Mouse (Mus musculus) G1E (cell line): Measurements from ENCODE around the gene Atp5f1. TPM values are rescaled to one million over a fixed set of nuclear protein-coding genes. Genes with fewer than 3 reads are reported as not detected.

Experiments
- ATAC-seq: 2 replicates; pipeline ENCODE4 v1.8.0; 2016; ENCODE audit warnings: mild to moderate bottlenecking; ENCODE audit not compliant: insufficient number of reproducible peaks, poor library complexity, low FRiP score, severe bottlenecking; ENCODE audit errors: extremely low read depth
- DNase-seq: peaks from one replicate; pipeline ENCODE4 v3.0.0; 2012; ENCODE audit warnings: low spot score
- H3K27me3 ChIP-seq: 2 replicates; pipeline ENCODE4 v1.6.1; 2012; ENCODE audit warnings: mild to moderate bottlenecking, low read length, inconsistent platforms; ENCODE audit not compliant: insufficient read depth
- H3K36me3 ChIP-seq: replicated peaks from 2 replicates; pipeline ENCODE3; 2012; ENCODE audit warnings: mild to moderate bottlenecking, inconsistent platforms
- H3K4me1 ChIP-seq: 2 replicates; pipeline ENCODE4 v1.6.1; 2012; ENCODE audit warnings: low read depth, low read length, inconsistent platforms, mixed read lengths; ENCODE audit not compliant: insufficient read depth
- H3K4me3 ChIP-seq: 2 replicates; pipeline ENCODE4 v1.5.1; 2012; ENCODE audit warnings: low read depth, mild to moderate bottlenecking, inconsistent platforms, low read length, moderate library complexity, mixed read lengths
- H3K9me3 ChIP-seq: replicated peaks from 2 replicates; pipeline ENCODE4 v1.6.1; 2012; ENCODE audit warnings: inconsistent platforms
- CTCF ChIP-seq: IDR thresholded peaks from 2 replicates; pipeline ENCODE4 v1.5.1; 2012; ENCODE audit warnings: low read depth, low read length, inconsistent platforms, mixed read lengths
- GATA1 ChIP-seq: IDR thresholded peaks from 2 replicates; pipeline ENCODE4 v1.6.1; 2012; ENCODE audit warnings: borderline replicate concordance, low read length, inconsistent platforms, mixed read lengths
- GATA2 ChIP-seq: IDR thresholded peaks from 2 replicates; pipeline ENCODE4 v1.6.1; 2012; ENCODE audit warnings: low read depth, low read length, inconsistent platforms, borderline replicate concordance
- POLR2AphosphoS5 ChIP-seq: IDR thresholded peaks from 2 replicates; pipeline ENCODE4 v1.6.1; 2012; ENCODE audit warnings: low read depth, low read length, inconsistent platforms; ENCODE audit not compliant: insufficient replicate concordance
- TAL1 ChIP-seq: conservative IDR thresholded peaks from 2 replicates; pipeline ENCODE4 v1.6.1; 2012; ENCODE audit warnings: low read depth, low read length, inconsistent platforms, mixed read lengths
- polyA plus RNA-seq: library from polyadenylated mRNA; stranded (reverse); fragments of >175 nt; gene quantifications from 2 replicates; pipeline ENCODE4 v1.2.3, GENCODE M21; 2012
- total RNA-seq, 2 experiments: library from RNA; stranded (forward) in 1 of 2; stranded (reverse) in 1 of 2; fragments of 200-1000 nt in 1 of 2; fragments of >200 nt in 1 of 2; fragmentation: Nextera tagmentation in 1 of 2; gene quantifications; 2 replicates each; pipeline ENCODE4 v1.2.3; 2014 to 2017

The Atp5f1 gene
- total and polyA plus RNA-seq, 3 experiments: 110 to 891 (median 239) TPM

DNA sequence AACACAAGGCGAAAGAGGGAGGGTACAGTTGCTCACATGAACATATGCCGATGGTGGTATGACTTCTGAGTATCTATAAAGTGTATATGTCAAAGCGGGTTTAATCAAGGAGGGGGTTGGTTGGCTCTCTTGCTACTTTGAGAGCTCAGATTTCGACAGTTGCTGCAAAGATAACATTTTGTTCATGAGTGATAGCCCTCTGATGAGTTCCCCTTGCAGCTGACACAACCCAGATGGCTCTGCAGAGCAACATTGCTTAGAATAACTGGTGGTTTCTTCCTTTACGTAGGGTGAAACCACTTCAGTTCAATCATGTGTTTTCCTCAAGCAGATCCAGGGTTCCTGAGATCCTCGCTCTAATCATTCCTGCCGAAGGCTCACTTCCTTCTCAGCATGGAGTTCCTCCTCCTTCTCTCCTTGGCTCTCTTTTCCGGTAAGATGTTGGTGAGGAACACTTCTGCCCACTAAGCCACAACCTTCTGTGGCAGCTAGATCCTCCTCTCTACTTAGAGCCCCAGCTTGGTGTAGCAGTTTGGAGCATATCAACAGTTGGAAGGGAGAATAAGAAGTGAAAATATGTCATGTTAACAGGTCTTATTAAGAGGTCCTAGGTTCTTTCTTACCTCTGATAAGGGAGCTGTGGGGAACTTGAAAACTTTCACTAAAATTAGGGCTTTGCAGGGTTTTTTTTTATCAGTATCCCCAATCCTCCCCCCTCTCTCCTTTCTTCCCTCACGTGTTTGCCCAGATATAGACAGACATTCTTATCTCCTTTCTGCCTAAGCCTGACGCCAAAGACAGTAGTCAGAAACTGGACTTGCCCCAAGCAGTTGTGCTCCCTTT lies 45.8 kb downstream of the Atp5f1 start:
- peak; percentile 85 for ATAC-seq
- peaks cover 78% of the 10 kb centered on the region for H3K4me1 ChIP-seq
- DNase-seq: peak; percentile 39

DNA sequence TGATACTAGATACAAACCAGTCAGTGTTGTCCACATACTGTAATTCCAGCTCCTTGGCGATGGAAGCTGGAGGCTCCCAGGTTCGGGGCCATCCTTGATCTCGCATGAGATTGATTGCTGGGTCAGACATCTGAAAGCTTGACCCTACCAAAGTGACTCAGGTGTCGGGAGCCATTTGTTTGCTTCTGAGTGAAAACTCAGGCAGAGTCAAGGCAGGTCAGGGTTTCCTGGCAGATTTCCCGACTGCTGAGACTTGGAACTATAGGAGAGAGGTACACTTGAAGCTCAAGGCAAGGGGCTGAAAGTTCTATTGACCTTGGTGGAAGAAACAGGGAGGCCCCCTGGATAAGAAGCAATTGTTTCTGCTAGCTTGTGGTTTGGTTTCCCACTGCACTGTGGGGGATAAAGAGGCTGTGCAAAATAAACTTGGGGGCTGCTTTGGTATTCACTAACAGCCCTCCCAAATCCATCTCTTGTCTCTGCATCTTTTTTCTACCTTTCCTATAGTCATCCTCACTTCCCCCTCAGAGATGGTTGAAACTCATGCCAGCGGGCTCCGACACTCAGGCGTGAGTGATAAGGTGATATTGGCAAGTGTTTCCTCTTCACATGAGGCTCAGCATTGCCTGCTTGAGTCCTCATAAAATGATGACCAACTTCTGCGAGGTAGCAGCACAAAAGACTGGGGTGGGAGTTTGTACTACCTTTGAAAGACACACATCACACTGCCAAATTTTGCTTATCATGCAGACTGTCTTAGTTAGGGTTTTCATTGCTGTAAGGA lies 47.6 kb downstream of the Atp5f1 start:
- DNase-seq (no peak), ATAC-seq (no peak)
- Histone ChIP-seq H3K4me1 (peaks cover 75% of the 10 kb centered on the region), H3K4me3 (no peak overlapping the region; the same call in 1 of the 2 replicates), H3K36me3 (no peaks in the 10 kb centered on the region), H3K9me3 (no peaks in the 10 kb centered on the region), H3K27me3 (no peaks in the 10 kb centered on the region)
- TF ChIP-seq CTCF: no peak
- no peak for TF ChIP-seq TAL1

More for the DNA sequence above, 45.8 kb downstream of the Atp5f1 start:
- H3K4me3 ChIP-seq: peak overlapping the region; percentile 44; the same call in 1 of the 2 replicates
- no peaks in the 10 kb centered on the region for H3K27me3 ChIP-seq
- no peaks in the 10 kb centered on the region for H3K36me3 ChIP-seq
- H3K9me3 ChIP-seq: no peaks in the 10 kb centered on the region
- TF ChIP-seq CTCF (no peak), TAL1 (peak; percentile 74), GATA1 (no peak), POLR2AphosphoS5 (no peak)

DNA sequence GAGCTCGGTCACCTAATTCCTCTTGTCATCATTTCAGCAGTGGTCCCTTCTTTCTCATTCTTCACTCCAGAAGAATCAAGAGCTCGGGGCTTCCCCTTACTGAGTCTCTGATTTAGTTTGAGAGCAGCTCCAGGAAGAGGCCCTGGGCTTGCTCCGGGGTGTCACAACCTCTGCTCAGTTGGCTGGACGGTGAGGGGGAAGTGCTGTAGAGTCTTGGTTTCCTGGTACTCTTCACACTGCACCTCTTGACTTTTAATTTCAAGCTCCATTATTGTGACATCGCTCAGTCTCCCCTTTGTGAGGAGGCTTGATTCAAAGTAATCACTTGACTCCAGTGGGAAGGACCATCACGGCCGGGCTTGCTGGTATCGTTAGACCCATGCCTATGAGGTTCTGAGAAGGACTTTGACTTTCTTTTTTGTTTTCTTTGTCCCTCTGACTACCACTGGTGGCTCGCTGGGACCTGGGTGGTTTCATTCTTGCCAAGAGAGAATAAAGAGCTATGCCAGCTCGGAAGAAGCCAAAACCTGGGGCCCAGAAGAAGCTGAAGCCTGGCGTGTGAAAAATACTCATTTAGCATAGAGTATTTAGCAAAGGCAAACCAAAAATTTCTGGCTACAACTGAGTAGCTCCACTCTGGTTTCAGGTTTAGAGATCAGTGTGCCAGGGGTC lies 49.2 kb downstream of the Atp5f1 start:
- DNase-seq (no peak), ATAC-seq (no peak)
- Histone ChIP-seq H3K27me3 (no peaks in the 10 kb centered on the region), H3K4me3 (no peak overlapping the region), H3K9me3 (no peaks in the 10 kb centered on the region), H3K4me1 (peaks cover 76% of the 10 kb centered on the region), H3K36me3 (no peaks in the 10 kb centered on the region)
- TF ChIP-seq GATA2 (no peak), CTCF (no peak), GATA1 (no peak), TAL1 (no peak)

DNA sequence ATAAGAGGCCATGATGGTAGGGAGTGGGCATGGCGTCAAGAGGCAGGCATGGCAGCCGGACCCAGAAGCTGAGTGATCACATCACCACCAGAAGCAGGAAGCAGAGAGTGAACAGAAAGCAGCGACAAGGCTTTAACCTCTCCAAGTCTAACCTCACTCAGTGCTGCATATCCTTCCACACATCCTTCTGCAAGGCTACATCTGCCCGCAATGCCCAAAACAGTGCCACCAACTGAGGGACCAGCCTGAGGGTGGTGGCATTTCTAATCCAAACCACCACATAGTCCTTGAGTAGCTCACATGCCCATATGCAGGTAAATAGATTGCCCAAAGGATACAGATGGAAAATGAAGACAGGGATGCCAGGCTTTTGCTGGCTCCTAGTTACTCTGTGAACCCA lies 50.9 kb downstream of the Atp5f1 start:
- H3K4me1 ChIP-seq: peaks cover 77% of the 10 kb centered on the region
- H3K4me3 ChIP-seq: no peak overlapping the region
- ATAC-seq: no peak
- H3K27me3 ChIP-seq: no peaks in the 10 kb centered on the region
- DNase-seq: no peak
- H3K9me3 ChIP-seq: no peaks in the 10 kb centered on the region
- no peaks in the 10 kb centered on the region for H3K36me3 ChIP-seq
- TF ChIP-seq CTCF: no peak
- TF ChIP-seq GATA2: no peak
- no peak for TF ChIP-seq POLR2AphosphoS5

DNA sequence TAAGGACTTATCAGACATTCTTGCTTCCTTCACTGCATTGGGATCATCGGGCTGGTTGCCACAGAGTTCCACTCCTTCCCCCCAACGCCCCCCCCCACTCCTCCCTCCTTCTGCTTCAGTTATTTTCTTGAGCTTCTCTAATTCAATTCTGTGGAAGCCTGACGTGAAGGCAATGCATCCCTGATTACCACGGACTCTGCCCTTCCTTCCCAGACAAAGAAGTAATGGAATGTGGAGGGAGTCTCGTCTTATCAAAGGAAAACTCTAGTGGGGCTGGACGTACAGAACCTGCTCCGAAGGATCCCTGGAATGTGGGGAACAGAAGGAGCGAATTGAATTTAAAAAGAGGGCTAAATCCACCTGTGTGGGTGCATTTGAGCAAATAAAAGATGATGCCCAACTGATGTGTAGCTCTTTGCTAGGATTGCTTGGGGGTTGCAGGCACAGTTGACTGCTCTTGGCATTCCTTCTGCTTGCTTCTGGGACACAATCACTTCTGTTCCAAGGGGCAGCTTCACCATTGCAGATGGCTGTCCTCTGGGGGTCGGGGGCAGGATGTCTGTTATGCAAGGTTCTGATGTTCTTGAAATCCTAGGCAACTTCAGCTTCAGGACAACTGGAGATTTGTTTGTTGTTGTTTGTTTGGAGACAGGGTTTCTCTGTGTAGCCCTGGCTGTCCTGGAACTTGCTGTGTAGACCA lies 51.8 kb downstream of the Atp5f1 start:
- ATAC-seq (no peak), DNase-seq (no peak)
- Histone ChIP-seq H3K27me3 (no peaks in the 10 kb centered on the region), H3K4me1 (peaks cover 76% of the 10 kb centered on the region), H3K9me3 (no peaks in the 10 kb centered on the region), H3K36me3 (no peaks in the 10 kb centered on the region), H3K4me3 (no peak overlapping the region)
- TF ChIP-seq POLR2AphosphoS5 (no peak), GATA1 (no peak), GATA2 (no peak), TAL1 (no peak), CTCF (no peak)

DNA sequence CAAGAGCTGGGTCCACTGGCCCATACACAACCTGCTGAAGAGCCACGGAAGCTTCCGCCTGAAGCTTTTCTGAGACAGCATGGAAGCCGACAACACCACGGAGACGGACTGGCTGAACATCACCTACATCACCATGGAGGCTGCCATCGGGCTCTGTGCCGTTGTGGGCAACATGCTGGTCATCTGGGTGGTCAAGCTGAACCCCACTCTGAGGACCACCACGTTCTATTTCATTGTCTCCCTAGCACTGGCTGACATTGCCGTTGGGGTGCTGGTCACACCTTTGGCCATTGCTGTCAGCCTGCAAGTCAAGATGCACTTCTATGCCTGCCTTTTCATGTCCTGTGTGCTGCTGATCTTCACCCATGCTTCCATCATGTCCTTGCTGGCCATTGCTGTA lies 55.2 kb downstream of the Atp5f1 start:
- Histone ChIP-seq H3K36me3 (no peaks in the 10 kb centered on the region), H3K4me1 (peaks cover 76% of the 10 kb centered on the region), H3K9me3 (no peaks in the 10 kb centered on the region), H3K27me3 (no peaks in the 10 kb centered on the region), H3K4me3 (peak overlapping the region; percentile 60)
- ATAC-seq: no peak
- TF ChIP-seq GATA1 (no peak), GATA2 (no peak), POLR2AphosphoS5 (no peak), TAL1 (no peak), CTCF (no peak)
- DNase-seq: no peak
